Mouse (Mus musculus): ENCODE measurements around the gene Dok1.

The Dok1 gene

GRCm38 (mm10) chr6:83049367-83049766 lies 16.1 kb upstream of the Dok1 start:
- DNase-seq (ENCODE audit: low spot score in 2 of 2) = no peak

GRCm38 (mm10) chr6:83044742-83045141 lies 11.5 kb upstream of the Dok1 start:
- no peak for DNase-seq (ENCODE audit: low spot score in 2 of 2)

GRCm38 (mm10) chr6:83043993-83044392 lies 10.7 kb upstream of the Dok1 start:
- no peak for DNase-seq (ENCODE audit: low spot score in 2 of 2)

GRCm38 (mm10) chr6:83043561-83043960 lies 10.3 kb upstream of the Dok1 start:
- no peak for DNase-seq (ENCODE audit: low spot score in 2 of 2)

GRCm38 (mm10) chr6:83040601-83041000 lies 7.3 kb upstream of the Dok1 start:
- DNase-seq (ENCODE audit: low spot score in 2 of 2) = no peak

GRCm38 (mm10) chr6:83038496-83039012 lies 5.3 kb upstream of the Dok1 start:
- DNase-seq (ENCODE audit: low spot score in 2 of 2) = peak; percentile 95 to 98

- no peak for DNase-seq (ENCODE audit: low spot score in 2 of 2)
Observed at GRCm38 (mm10) chr6:83037188-83037587, 3.9 kb upstream of the Dok1 start.

- DNase-seq (ENCODE audit: low spot score in 2 of 2) = no peak
Observed at GRCm38 (mm10) chr6:83034463-83035055, 1.3 kb upstream of the Dok1 start.

GRCm38 (mm10) chr6:83032769-83033191 lies 491 bp downstream of the Dok1 start:
- peak; percentile 66 to 86 for DNase-seq (ENCODE audit: low spot score in 2 of 2)

- DNase-seq (ENCODE audit: low spot score in 2 of 2) = no peak
Observed at GRCm38 (mm10) chr6:83031921-83032590, 1.2 kb downstream of the Dok1 start.

- no peak for DNase-seq (ENCODE audit: low spot score in 2 of 2)
Observed at GRCm38 (mm10) chr6:83031111-83031510, 2.2 kb downstream of the Dok1 start.

- DNase-seq (ENCODE audit: low spot score in 2 of 2) = no peak
Observed at GRCm38 (mm10) chr6:83029777-83030176, 3.5 kb downstream of the Dok1 start.

- no peak for DNase-seq (ENCODE audit: low spot score in 2 of 2)
Observed at GRCm38 (mm10) chr6:83027706-83028105, 5.6 kb downstream of the Dok1 start.

- DNase-seq (ENCODE audit: low spot score in 2 of 2) = no peak
Observed at GRCm38 (mm10) chr6:83027293-83027692, 6.0 kb downstream of the Dok1 start.

- no peak for DNase-seq (ENCODE audit: low spot score in 2 of 2)
Observed at GRCm38 (mm10) chr6:83025221-83025620, 8.1 kb downstream of the Dok1 start.

GRCm38 (mm10) chr6:83024421-83024820 lies 8.8 kb downstream of the Dok1 start:
- DNase-seq (ENCODE audit: low spot score in 2 of 2) = no peak

GRCm38 (mm10) chr6:83023786-83024185 lies 9.5 kb downstream of the Dok1 start:
- no peak for DNase-seq (ENCODE audit: low spot score in 2 of 2)

GRCm38 (mm10) chr6:83023008-83023407 lies 10.3 kb downstream of the Dok1 start:
- DNase-seq (ENCODE audit: low spot score in 2 of 2) = no peak

GRCm38 (mm10) chr6:83020836-83021593 lies 12.3 kb downstream of the Dok1 start:
- no peak for DNase-seq (ENCODE audit: low spot score in 2 of 2)

- DNase-seq (ENCODE audit: low spot score in 2 of 2) = peak in 1 of 2 experiments; percentile 50
Observed at GRCm38 (mm10) chr6:83020121-83020520, 13.2 kb downstream of the Dok1 start.

GRCm38 (mm10) chr6:83019044-83019443 lies 14.2 kb downstream of the Dok1 start:
- DNase-seq (ENCODE audit: low spot score in 2 of 2) = no peak

GRCm38 (mm10) chr6:83017190-83017589 lies 16.1 kb downstream of the Dok1 start:
- no peak for DNase-seq (ENCODE audit: low spot score in 2 of 2)

GRCm38 (mm10) chr6:83015749-83016148 lies 17.5 kb downstream of the Dok1 start:
- no peak for DNase-seq (ENCODE audit: low spot score in 2 of 2)
